Mouse (Mus musculus) stomach, embryonic 14.5 days (tissue): ENCODE results near the gene Foxo3. TPM values are rescaled to one million over a fixed set of nuclear protein-coding genes. Genes with fewer than 3 reads are reported as not detected.

Source experiments
- ATAC-seq: fragments of 200-750 bp; cut with Nextera tagmentation; 2 replicates; pipeline ENCODE4 v1.8.0; 2017; ENCODE audit warnings: low read depth, moderate TSS enrichment; ENCODE audit not compliant: insufficient number of reproducible peaks, insufficient read depth, low FRiP score
- H3K27ac ChIP-seq: fragments of 300-500 bp; sonication (generic); 2 replicates; pipeline ENCODE4 v1.5.1; 2014; ENCODE audit warnings: mild to moderate bottlenecking, low read length, moderate library complexity, mixed read lengths
- H3K27me3 ChIP-seq: fragments of 300-500 bp; sonication (generic); 2 replicates; pipeline ENCODE4 v1.6.1; 2014; ENCODE audit warnings: low read length, control low read depth, mixed read lengths; ENCODE audit not compliant: control insufficient read depth, insufficient read depth
- H3K36me3 ChIP-seq: fragments of 300-500 bp; sonication (generic); 2 replicates; pipeline ENCODE4 v1.6.1; 2014; ENCODE audit warnings: mild to moderate bottlenecking, control low read depth, low read length, moderate library complexity, mixed read lengths; ENCODE audit not compliant: control insufficient read depth, insufficient read depth
- H3K4me1 ChIP-seq: fragments of 300-500 bp; sonication (generic); 2 replicates; pipeline ENCODE4 v1.6.1; 2014; ENCODE audit warnings: low read length, control low read depth, mixed read lengths; ENCODE audit not compliant: control insufficient read depth, insufficient read depth
- H3K4me2 ChIP-seq: fragments of 300-500 bp; sonication (generic); replicated peaks from 2 replicates; pipeline ENCODE4 v1.6.1; 2014; ENCODE audit warnings: low read depth, low read length, control low read depth
- H3K4me3 ChIP-seq: fragments of 300-500 bp; sonication (generic); 2 replicates; pipeline ENCODE4 v1.5.1; 2014; ENCODE audit warnings: low read depth, low read length, control low read depth
- H3K9ac ChIP-seq: fragments of 300-500 bp; sonication (generic); replicated peaks from 2 replicates; pipeline ENCODE4 v1.6.1; 2014; ENCODE audit warnings: low read depth, mild to moderate bottlenecking, control low read depth, low read length, moderate library complexity, mixed read lengths
- H3K9me3 ChIP-seq: fragments of 300-500 bp; sonication (generic); 2 replicates; pipeline ENCODE4 v1.6.1; 2016; ENCODE audit warnings: low read depth, low read length, control low read depth; ENCODE audit not compliant: control insufficient read depth
- WGBS: fragments of 180-500 bp; shearing (Covaris S2); extraction: QIAGEN DNeasy Blood & Tissue Kit; methylation state at CpG from one replicate; pipeline ENCODE4 v1.1.7; 2014; 5-methylcytosine and 5-hydroxymethylcytosine counted together
- polyA plus RNA-seq: library from polyadenylated mRNA; unstranded; fragments of >200 nt; fragmentation: Nextera tagmentation; extraction: Ambion mirVana; gene quantifications from 2 replicates; pipeline ENCODE4 v1.2.1, GENCODE M21; 2014

The Foxo3 gene
- polyA plus RNA-seq, 1 experiment from 2014 or later, result 10.5 TPM

DNA sequence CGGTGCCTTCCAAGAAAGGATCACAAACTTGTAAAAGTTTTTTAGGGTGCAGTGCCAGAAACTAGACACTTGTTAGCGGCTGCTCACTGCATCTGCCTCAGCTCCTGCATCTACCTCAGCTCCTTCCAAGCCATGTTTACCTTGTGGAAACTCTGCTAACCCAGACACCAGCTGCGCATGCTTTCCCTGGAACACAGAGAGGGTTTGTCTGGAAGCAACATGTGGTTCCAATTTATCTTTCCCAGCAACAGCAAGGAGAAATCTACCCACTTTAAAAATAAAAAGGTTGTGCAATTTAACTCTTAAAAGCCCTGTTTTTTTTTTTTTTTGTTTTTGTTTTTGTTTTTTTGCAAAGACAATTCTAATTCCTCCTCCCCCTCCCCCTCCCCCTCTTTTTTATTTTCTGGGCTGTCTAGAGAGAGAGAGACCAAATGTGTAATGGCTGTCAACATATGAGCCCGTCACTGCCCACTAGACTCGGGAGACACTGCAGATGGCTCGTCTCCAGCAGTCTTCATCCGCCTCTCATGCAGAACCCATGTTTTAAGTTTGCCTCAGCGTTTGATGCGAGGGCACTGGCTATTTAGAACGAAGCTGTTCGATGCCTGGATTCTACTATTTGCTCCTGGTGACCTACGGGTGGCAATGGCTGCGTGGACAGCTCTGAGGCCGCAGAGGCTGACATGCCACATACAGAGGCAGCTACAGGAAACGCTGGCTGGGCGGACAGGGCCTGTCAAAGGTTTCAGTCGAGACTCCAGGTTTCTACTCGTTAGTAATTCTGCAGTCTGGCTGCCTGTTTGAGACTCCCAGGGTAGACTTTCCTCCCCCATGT, 73.0 kb downstream of the Foxo3 start:
- peak overlapping the region; percentile 56; the same call in 1 of the 2 replicates for H3K27ac ChIP-seq
- no peak overlapping the region for H3K4me2 ChIP-seq
- 50% methylated on average over 18 of the region's 18 CpGs for WGBS
- H3K4me1 ChIP-seq, result peaks cover 17% of the 10 kb centered on the region
- no peaks in the 10 kb centered on the region for H3K27me3 ChIP-seq
- H3K9ac ChIP-seq, result no peak overlapping the region
- H3K4me3 ChIP-seq, result no peak overlapping the region
- no peaks in the 10 kb centered on the region for H3K36me3 ChIP-seq
- ATAC-seq, result no peak
- H3K9me3 ChIP-seq, result no peaks in the 10 kb centered on the region; the same call in 1 of the 2 replicates

DNA sequence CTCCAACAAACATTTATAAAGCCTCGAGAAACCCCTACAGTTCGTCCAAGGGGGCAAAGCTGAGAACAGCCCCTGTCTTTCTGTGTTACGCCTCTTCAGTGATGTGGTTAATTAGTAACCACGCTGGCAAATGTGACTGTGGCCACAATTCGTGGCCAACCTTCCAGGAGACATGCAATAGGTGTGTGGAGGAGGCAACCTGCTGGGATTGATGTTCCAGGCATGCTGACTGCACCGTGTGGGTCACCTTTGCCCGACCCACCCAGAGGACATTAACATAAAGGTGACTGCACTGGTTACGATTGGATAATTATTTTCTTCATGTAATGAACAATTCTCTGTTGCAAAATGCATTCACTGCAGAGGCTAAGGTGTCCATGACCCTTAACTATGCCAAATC, 74.0 kb downstream of the Foxo3 start:
- 66% methylated on average over 8 of the region's 8 CpGs for WGBS
- H3K27me3 ChIP-seq, result no peaks in the 10 kb centered on the region
- no peak for ATAC-seq
- H3K9ac ChIP-seq, result no peak overlapping the region
- no peaks in the 10 kb centered on the region for H3K9me3 ChIP-seq
- no peak overlapping the region for H3K4me3 ChIP-seq
- H3K36me3 ChIP-seq, result peaks cover 2% of the 10 kb centered on the region
- no peak overlapping the region for H3K4me2 ChIP-seq
- no peak overlapping the region; the same call in 1 of the 2 replicates for H3K27ac ChIP-seq
- H3K4me1 ChIP-seq, result peaks cover 17% of the 10 kb centered on the region

DNA sequence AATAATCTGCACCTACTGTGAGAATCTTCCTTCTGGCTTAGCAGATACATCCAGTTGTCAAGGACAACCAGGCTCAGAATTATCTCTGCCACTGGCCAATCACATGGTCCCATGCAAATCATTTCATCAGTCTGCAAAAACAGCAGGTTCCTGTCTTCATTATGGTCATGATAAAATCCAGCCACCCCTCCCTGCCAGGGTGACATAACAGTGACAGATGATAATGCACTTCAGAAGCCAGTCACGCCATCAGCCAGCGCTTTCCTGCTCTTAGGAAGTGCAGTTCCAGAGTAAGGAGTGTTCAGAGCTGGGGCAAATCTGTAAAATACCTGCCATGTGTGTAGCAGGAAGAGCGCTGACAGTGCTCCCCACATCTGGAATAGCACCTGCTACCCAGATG, 77.1 kb downstream of the Foxo3 start:
- WGBS, result 45% methylated on average over 3 of the region's 3 CpGs
- ATAC-seq, result no peak
- Histone ChIP-seq H3K4me1 (peaks cover 23% of the 10 kb centered on the region), H3K27me3 (no peaks in the 10 kb centered on the region), H3K9me3 (peaks cover 4% of the 10 kb centered on the region; the same call in 1 of the 2 replicates), H3K4me3 (no peak overlapping the region), H3K9ac (no peak overlapping the region), H3K4me2 (no peak overlapping the region), H3K27ac (no peak overlapping the region), H3K36me3 (peaks cover 18% of the 10 kb centered on the region)

DNA sequence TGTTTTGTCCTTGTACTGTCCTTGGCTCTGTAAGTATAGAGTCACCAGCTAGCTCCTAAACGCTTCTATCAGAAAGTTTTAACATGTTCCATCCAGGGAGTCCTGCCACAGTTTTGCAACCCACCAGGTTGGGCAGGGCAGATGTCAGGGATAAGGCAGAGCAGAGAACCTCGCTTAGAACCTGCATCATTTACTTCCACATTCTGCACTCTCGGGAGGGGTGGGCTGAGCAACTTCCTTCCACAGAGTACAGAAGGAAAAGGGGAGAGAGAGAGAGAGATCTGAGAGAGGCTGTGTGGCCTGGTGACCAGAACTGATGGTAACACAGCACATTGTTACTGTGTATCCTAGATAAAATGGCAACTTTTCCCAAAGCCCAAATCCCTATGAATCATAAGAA, 77.9 kb downstream of the Foxo3 start:
- ATAC-seq, result no peak
- H3K9ac ChIP-seq, result no peak overlapping the region
- peaks cover 18% of the 10 kb centered on the region for H3K4me1 ChIP-seq
- H3K4me3 ChIP-seq, result no peak overlapping the region
- H3K27me3 ChIP-seq, result no peaks in the 10 kb centered on the region
- H3K27ac ChIP-seq, result no peak overlapping the region
- peaks cover 4% of the 10 kb centered on the region; the same call in 1 of the 2 replicates for H3K9me3 ChIP-seq
- no peak overlapping the region for H3K4me2 ChIP-seq
- WGBS, result 63% methylated on average over 3 of the region's 3 CpGs
- H3K36me3 ChIP-seq, result peaks cover 18% of the 10 kb centered on the region

DNA sequence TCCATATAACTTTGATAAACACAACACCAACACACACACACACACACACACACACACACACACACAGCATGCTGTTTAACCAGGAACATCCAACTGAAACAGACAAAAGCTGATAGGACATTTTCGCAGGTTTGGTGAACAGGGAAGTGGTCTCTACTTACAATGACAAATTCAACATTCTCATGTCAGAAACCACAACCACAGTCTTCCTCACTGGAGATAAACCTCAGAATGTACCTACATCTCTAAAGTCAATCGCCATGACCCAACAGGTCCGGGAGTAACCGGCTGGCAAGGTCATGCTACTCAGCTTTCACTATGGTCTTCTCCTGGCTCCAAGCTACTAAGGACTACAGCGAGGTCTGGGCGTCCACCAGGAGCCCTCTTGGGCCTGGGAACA, 81.8 kb downstream of the Foxo3 start:
- H3K9me3 ChIP-seq, result peaks cover 4% of the 10 kb centered on the region; the same call in 1 of the 2 replicates
- no peaks in the 10 kb centered on the region for H3K27me3 ChIP-seq
- H3K4me2 ChIP-seq, result no peak overlapping the region
- H3K9ac ChIP-seq, result no peak overlapping the region
- no peak for ATAC-seq
- peaks cover 32% of the 10 kb centered on the region for H3K4me1 ChIP-seq
- H3K27ac ChIP-seq, result no peak overlapping the region
- H3K4me3 ChIP-seq, result no peak overlapping the region
- peaks cover 18% of the 10 kb centered on the region for H3K36me3 ChIP-seq
- 76% methylated on average over 6 of the region's 6 CpGs for WGBS

DNA sequence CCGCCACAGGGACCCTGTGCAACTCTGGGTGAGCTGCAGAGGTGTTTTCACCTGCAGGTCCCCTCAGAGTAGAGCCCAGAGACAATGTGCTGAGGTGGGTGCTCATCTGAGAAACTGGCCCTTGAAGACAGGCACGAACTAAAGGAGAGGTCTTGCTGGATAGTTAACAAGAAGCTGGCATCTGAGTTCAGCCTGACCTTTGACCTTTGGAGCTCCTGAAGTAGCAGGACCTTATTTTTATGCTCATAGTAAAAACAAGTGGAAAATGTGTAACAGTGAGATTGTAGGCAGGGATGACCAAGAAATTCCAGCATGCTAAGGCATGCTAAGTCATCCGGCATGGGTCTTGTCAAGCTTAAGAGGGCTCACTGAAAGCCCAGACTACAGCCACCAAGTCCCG, 82.6 kb downstream of the Foxo3 start:
- Histone ChIP-seq H3K36me3 (peaks cover 18% of the 10 kb centered on the region), H3K4me1 (peaks cover 40% of the 10 kb centered on the region)

DNA sequence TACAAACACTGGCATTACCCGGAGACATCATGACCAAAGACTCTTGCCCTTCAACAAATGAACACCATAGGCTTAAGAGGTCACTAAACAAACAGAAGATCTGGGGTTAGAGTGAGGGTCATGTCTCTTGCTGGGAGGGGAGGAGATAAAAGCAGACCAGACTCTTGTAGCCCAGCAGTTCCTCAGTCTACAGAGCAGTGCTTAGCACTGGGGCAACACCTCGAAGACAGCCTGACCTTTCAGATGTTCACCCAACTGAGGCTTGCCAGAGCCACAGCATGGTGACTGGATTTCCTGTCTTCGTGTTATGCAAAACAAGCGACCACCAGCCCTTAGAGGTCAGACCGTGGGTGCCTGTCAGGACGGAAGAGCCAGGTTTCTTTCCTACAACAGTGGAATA, 83.6 kb downstream of the Foxo3 start:
- H3K4me2 ChIP-seq, result no peak overlapping the region
- H3K9me3 ChIP-seq, result peaks cover 4% of the 10 kb centered on the region; the same call in 1 of the 2 replicates
- peaks cover 18% of the 10 kb centered on the region for H3K36me3 ChIP-seq
- no peak overlapping the region for H3K27ac ChIP-seq
- no peak for ATAC-seq
- peaks cover 40% of the 10 kb centered on the region for H3K4me1 ChIP-seq
- no peak overlapping the region for H3K4me3 ChIP-seq
- 17% methylated on average over 6 of the region's 6 CpGs for WGBS
- H3K27me3 ChIP-seq, result no peaks in the 10 kb centered on the region
- H3K9ac ChIP-seq, result no peak overlapping the region

More for the DNA sequence above, 82.6 kb downstream of the Foxo3 start:
- Histone ChIP-seq H3K27me3 (no peaks in the 10 kb centered on the region), H3K27ac (no peak overlapping the region), H3K4me2 (no peak overlapping the region), H3K9ac (no peak overlapping the region), H3K9me3 (peaks cover 4% of the 10 kb centered on the region; the same call in 1 of the 2 replicates), H3K4me3 (no peak overlapping the region)
- WGBS, result 69% methylated on average over 4 of the region's 4 CpGs
- ATAC-seq, result no peak

DNA sequence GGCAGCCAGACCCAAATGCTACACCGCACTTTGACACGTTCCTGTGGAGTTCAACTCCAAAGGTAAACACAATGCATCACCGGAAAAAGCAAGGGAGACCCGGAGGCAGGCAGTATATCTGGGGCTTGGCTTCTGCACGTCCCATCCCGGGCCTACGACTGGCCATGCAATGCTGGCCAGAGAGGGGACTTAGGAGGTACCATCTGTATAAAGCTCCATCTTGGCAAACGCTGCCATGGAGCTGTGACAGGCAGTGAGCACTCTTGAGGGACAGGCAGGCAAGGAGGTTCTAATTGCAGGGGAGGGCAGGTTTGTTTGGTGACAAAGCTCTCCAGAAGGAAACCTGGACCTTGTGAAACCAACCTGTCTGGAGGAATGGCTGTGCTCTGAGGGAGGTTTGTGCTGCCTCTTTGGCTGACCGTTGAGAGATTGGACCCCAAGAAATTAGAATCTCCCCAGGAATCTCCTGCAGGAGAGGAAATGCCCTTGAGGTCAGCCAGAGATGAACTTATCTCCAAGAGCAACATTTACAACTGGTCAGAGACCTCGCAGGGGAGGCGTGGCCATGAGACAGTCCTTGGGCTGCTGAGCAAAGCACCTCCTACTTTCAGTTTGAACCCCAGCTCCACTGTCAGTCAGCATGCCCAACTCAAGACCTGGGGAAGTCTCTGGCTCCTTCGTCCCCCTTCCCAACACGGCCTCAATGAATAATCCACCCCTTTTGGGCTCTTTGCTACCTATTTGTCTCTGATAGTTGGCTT, 86.7 kb downstream of the Foxo3 start:
- H3K27ac ChIP-seq, result no peak overlapping the region
- H3K9me3 ChIP-seq, result no peaks in the 10 kb centered on the region
- H3K27me3 ChIP-seq, result no peaks in the 10 kb centered on the region
- peaks cover 10% of the 10 kb centered on the region; the same call in 1 of the 2 replicates for H3K36me3 ChIP-seq
- H3K4me3 ChIP-seq, result no peak overlapping the region
- H3K9ac ChIP-seq, result no peak overlapping the region
- ATAC-seq, result no peak
- 46% methylated on average over 13 of the region's 13 CpGs for WGBS
- H3K4me2 ChIP-seq, result no peak overlapping the region
- peaks cover 28% of the 10 kb centered on the region for H3K4me1 ChIP-seq
